Mouse (Mus musculus) C2C12 (cell line): ENCODE data around the gene Gm45234. TPM values are rescaled to one million over a fixed set of nuclear protein-coding genes. Genes with fewer than 3 reads are reported as not detected.

Experiments used
- H3K27me3 ChIP-seq: one replicate; pipeline ENCODE4 v1.6.1; 2011; ENCODE audit not compliant: control insufficient read depth, insufficient read depth, insufficient read length
- H3K36me3 ChIP-seq: one replicate; pipeline ENCODE4 v1.6.1; 2011; ENCODE audit not compliant: control insufficient read depth, insufficient read depth
- H3K4me3 ChIP-seq: one replicate; pipeline ENCODE4 v1.5.1; 2011; ENCODE audit warnings: mild to moderate bottlenecking, control low read depth; ENCODE audit not compliant: poor library complexity, insufficient read depth, severe bottlenecking
- H3K79me2 ChIP-seq: one replicate; pipeline ENCODE4 v1.6.1; 2011; ENCODE audit not compliant: control insufficient read depth, insufficient read depth
- H3K79me3 ChIP-seq: one replicate; pipeline ENCODE4 v1.6.1; 2011; ENCODE audit warnings: low read depth, control low read depth
- H3ac ChIP-seq: one replicate; pipeline ENCODE3; 2011; ENCODE audit warnings: low read depth; ENCODE audit not compliant: control insufficient read depth, insufficient read length
- CEBPB ChIP-seq: IDR thresholded peaks from one replicate; pipeline ENCODE4 v1.6.1; 2011; ENCODE audit warnings: low read depth, mild to moderate bottlenecking, control low read depth, moderate library complexity
- CTCF ChIP-seq: IDR thresholded peaks from one replicate; pipeline ENCODE4 v1.5.1; 2011; ENCODE audit not compliant: control insufficient read depth, insufficient read depth, insufficient read length
- FOSL1 ChIP-seq: IDR thresholded peaks from one replicate; pipeline ENCODE4 v1.8.0; 2011; ENCODE audit warnings: mild to moderate bottlenecking, low read length; ENCODE audit not compliant: poor library complexity, insufficient read depth, severe bottlenecking
- MAX ChIP-seq: IDR thresholded peaks from one replicate; pipeline ENCODE4 v1.6.1; 2011; ENCODE audit warnings: mild to moderate bottlenecking, control low read depth
- MYOD1 ChIP-seq: IDR thresholded peaks from one replicate; pipeline ENCODE4 v1.6.1; 2011; ENCODE audit warnings: low read depth; ENCODE audit not compliant: control insufficient read depth, insufficient read length
- MYOG ChIP-seq: IDR thresholded peaks from one replicate; pipeline ENCODE4 v1.6.1; 2011; ENCODE audit not compliant: control insufficient read depth, insufficient read length; ENCODE audit errors: extremely low read depth
- USF1 ChIP-seq: IDR thresholded peaks from one replicate; pipeline ENCODE4 v1.6.1; 2011; ENCODE audit warnings: low read depth, mild to moderate bottlenecking, control low read depth, moderate library complexity
- polyA plus RNA-seq: library from polyadenylated mRNA; unstranded; fragments of >200 nt; fragmentation: generic; extraction: Trizol; gene quantifications from one replicate; pipeline ENCODE4 v1.2.1, GENCODE M21; 2012; ENCODE audit warnings: missing spikeins

The Gm45234 gene
- polyA plus RNA-seq, 1 experiment: not detected

DNA sequence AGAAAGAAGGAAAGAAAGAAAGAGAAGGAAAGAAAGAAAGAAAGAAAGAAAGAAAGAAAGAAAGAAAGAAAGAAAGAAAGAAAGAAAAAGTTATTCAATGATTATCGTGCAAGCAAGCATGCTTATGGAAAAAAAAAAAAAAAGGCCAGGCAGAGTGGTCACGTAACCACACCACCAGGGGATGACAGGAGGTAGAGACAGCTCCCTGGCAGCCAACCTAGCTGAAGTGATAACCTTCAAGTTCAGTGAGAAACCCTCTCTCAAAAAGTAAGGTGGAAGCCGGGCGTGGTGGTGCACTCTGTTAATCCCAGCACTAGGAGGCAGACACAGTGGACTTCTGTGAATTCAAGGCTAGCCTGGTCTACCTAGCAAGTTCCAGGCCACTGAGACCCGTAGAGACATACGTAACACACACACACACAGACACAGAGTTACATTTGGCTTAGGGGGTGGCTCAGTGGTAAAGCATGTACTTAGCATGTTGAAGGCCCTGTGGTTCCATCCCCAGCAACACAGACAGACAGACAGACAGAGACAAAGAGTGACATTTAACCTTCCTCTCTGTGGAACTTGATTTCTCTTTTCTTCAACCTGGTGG lies 32.8 kb downstream of the Gm45234 start:
- Histone ChIP-seq H3ac (no peak overlapping the region), H3K36me3 (no peaks in the 10 kb centered on the region), H3K79me3 (no peaks in the 10 kb centered on the region), H3K4me3 (no peak overlapping the region), H3K79me2 (no peaks in the 10 kb centered on the region), H3K27me3 (no peaks in the 10 kb centered on the region)
- TF ChIP-seq CEBPB (no peak), MYOD1 (no peak), MAX (no peak), MYOG (no peak), CTCF (no peak), USF1 (no peak), FOSL1 (no peak)

DNA sequence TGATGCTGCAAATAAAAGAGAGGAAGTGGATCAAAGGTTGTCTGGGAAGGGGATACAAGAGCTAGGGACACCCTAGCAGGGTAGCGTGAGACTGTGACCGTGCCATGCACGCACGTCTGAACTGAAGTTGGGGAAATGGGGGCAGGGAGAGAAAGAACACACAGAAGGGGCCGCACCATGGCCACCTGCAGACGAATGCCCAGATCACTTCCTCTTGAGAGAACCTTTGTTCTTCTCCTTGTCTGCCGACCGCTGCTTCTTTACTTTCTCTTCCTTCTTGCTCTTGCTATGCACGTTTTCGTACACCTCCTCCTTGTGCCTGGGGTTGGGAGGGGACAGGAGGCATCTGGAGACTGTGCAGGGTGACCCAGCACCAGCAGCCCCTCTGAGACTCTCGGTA lies 34.9 kb downstream of the Gm45234 start:
- Histone ChIP-seq H3K27me3 (no peaks in the 10 kb centered on the region), H3K4me3 (no peak overlapping the region), H3K79me2 (no peaks in the 10 kb centered on the region), H3K79me3 (no peaks in the 10 kb centered on the region), H3K36me3 (peaks cover 16% of the 10 kb centered on the region), H3ac (no peak overlapping the region)
- no peak for TF ChIP-seq MYOD1
- TF ChIP-seq CTCF: no peak
- no peak for TF ChIP-seq MYOG
- TF ChIP-seq CEBPB: no peak
- no peak for TF ChIP-seq USF1
- TF ChIP-seq MAX: no peak
- no peak for TF ChIP-seq FOSL1

- Histone ChIP-seq H3K79me2 (peaks cover 9% of the 10 kb centered on the region), H3K36me3 (peaks cover 29% of the 10 kb centered on the region), H3ac (no peak overlapping the region), H3K4me3 (no peak overlapping the region), H3K27me3 (no peaks in the 10 kb centered on the region), H3K79me3 (peaks cover 3% of the 10 kb centered on the region)
- TF ChIP-seq MAX: no peak
- TF ChIP-seq MYOD1: no peak
Measured at GRCm38 (mm10) chr6:124719354-124719978, 36.4 kb downstream of the Gm45234 start.

DNA sequence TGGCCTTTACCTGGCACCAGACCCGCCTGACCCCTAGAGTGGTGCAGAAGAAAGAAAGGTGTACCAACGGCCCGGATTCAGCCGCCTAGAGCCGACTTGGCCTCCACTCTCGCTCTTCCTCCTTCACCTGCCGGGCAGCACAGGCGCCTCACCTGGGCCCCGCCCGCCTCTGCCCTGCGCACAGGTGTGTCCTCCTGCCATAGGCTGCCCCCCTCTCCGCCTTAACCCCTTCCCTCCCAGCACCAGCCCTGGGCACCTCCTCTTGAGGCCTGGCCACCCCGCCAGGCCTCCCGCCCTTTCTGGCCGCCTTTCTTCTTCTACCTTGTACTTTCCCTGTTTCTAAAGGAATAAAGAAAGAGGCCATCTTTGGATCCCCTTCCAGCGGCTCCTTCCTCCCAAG lies 37.1 kb downstream of the Gm45234 start:
- TF ChIP-seq CTCF: no peak
- TF ChIP-seq MYOD1: no peak
- TF ChIP-seq MAX: no peak
- Histone ChIP-seq H3K27me3 (no peaks in the 10 kb centered on the region), H3K79me3 (peaks cover 10% of the 10 kb centered on the region), H3K36me3 (peaks cover 37% of the 10 kb centered on the region), H3K4me3 (no peak overlapping the region), H3K79me2 (peaks cover 17% of the 10 kb centered on the region), H3ac (no peak overlapping the region)

- H3K4me3 ChIP-seq: no peak overlapping the region
- peaks cover 18% of the 10 kb centered on the region for H3K79me3 ChIP-seq
Measured at GRCm38 (mm10) chr6:124717968-124718367, 37.9 kb downstream of the Gm45234 start.

DNA sequence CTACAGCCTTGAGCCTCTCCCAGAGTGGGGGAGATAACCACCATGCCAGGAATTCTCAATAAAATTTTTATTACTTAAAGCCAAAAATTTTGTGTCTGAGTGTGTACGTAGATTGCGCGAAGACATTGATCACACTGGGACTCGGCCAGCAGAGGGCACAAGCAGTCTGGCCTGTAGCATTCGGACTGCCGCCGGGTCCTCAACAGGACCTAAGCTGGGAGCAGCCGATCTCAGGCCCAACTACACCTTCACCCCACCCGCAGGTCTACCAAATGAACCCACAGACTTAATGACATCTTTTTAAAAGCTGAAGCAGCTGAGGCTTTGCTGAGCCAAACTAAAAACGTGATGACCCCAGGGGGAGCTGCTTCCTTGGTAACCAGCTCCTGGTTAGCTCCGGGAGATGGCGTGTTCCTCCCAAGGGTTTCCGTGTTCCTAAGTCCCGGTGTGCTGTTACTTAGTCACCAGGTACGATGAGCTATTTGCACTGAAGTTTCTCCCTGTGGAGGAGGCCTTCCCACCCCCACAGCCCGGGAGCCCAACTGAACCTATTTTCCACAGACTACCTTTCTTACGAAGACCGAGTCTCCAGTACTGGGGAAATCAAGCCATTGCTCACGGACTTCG lies 38.8 kb downstream of the Gm45234 start:
- Histone ChIP-seq H3K27me3 (no peaks in the 10 kb centered on the region), H3ac (no peak overlapping the region), H3K79me2 (peaks cover 34% of the 10 kb centered on the region), H3K36me3 (peaks cover 38% of the 10 kb centered on the region), H3K4me3 (no peak overlapping the region), H3K79me3 (peaks cover 24% of the 10 kb centered on the region)
- TF ChIP-seq CEBPB (no peak), MYOG (no peak)

More at GRCm38 (mm10) chr6:124717968-124718367, 37.9 kb downstream of the Gm45234 start:
- Histone ChIP-seq H3K36me3 (peaks cover 38% of the 10 kb centered on the region), H3K79me2 (peaks cover 24% of the 10 kb centered on the region), H3K27me3 (no peaks in the 10 kb centered on the region), H3ac (no peak overlapping the region)
- TF ChIP-seq CEBPB (no peak), USF1 (no peak), MYOD1 (no peak), FOSL1 (no peak), MAX (no peak), CTCF (no peak), MYOG (no peak)
